Mouse (Mus musculus): Measurements from ENCODE around the gene Ppp2r3c. TPM values are rescaled to one million over a fixed set of nuclear protein-coding genes. Genes with fewer than 3 reads are reported as not detected.

Ppp2r3c gene
- 38.3 TPM for polyA plus RNA-seq (2014; fragmentation: Illumina TruSeq; extraction: RNeasy Lipid Tissue Mini Kit (QIAGEN cat#74804))

GRCm38 (mm10) chr12:55302485-55303441, at the start of gene Ppp2r3c:
TSS of gene Ppp2r3c (minus strand) at chr12:55302998.

GRCm38 (mm10) chr12:55299336-55299735, 3.5 kb downstream of the Ppp2r3c start, which contains the start of gene 1110008L16Rik:
TSS of gene 1110008L16Rik (plus strand) at chr12:55299577.

GRCm38 (mm10) chr12:55229626-55230519, 72.9 kb downstream of the Ppp2r3c start, which contains the start of gene Srp54c:
TSS of gene Srp54c (plus strand) at chr12:55230168.

Other genes with a start within 250 kb of the Ppp2r3c start
- gene 2700097O09Rik, start 222.9 kb downstream of the Ppp2r3c start, polyA plus RNA-seq (2014; fragmentation: Illumina TruSeq; extraction: RNeasy Lipid Tissue Mini Kit (QIAGEN cat#74804)): 22.4 TPM
- 1,152 TPM for gene Srp54a, start 222.7 kb downstream of the Ppp2r3c start, polyA plus RNA-seq (2014; fragmentation: Illumina TruSeq; extraction: RNeasy Lipid Tissue Mini Kit (QIAGEN cat#74804))
- gene Fam177a, start 178.5 kb downstream of the Ppp2r3c start, polyA plus RNA-seq (2014; fragmentation: Illumina TruSeq; extraction: RNeasy Lipid Tissue Mini Kit (QIAGEN cat#74804)): not detected
- 3.0 TPM for gene Srp54b, start 147.9 kb downstream of the Ppp2r3c start, polyA plus RNA-seq (2014; fragmentation: Illumina TruSeq; extraction: RNeasy Lipid Tissue Mini Kit (QIAGEN cat#74804))
- gene 1700047I17Rik2, start 103.4 kb downstream of the Ppp2r3c start, polyA plus RNA-seq (2014; fragmentation: Illumina TruSeq; extraction: RNeasy Lipid Tissue Mini Kit (QIAGEN cat#74804)): 35.0 TPM
- 316 TPM for gene Srp54c, start 72.8 kb downstream of the Ppp2r3c start, polyA plus RNA-seq (2014; fragmentation: Illumina TruSeq; extraction: RNeasy Lipid Tissue Mini Kit (QIAGEN cat#74804))
- 43.1 TPM for gene 1110008L16Rik, start 3.4 kb downstream of the Ppp2r3c start, polyA plus RNA-seq (2014; fragmentation: Illumina TruSeq; extraction: RNeasy Lipid Tissue Mini Kit (QIAGEN cat#74804))
- gene Psma6, start 81.2 kb upstream of the Ppp2r3c start, polyA plus RNA-seq (2014; fragmentation: Illumina TruSeq; extraction: RNeasy Lipid Tissue Mini Kit (QIAGEN cat#74804)): 353 TPM
- 36.7 TPM for gene Nfkbia, start 189.6 kb upstream of the Ppp2r3c start, polyA plus RNA-seq (2014; fragmentation: Illumina TruSeq; extraction: RNeasy Lipid Tissue Mini Kit (QIAGEN cat#74804))